ENCODE assay signal across 20 mouse cellular contexts in genomic region chr17:83101756-83102155, GRCm38 (mm10).
DNase-seq lines count a peak whose midpoint lies in the region; ATAC-seq lines count a peak whose summit lies in the region.
"Had no signal": no experiment of that assay in that cellular context is flagged by ENCODE, and none has a peak within 500 bp of the region (broad histone marks: within the 10 kb centered on the region; RNA-seq: fewer than 3 reads in every experiment).

No protein-coding gene starts in this region.

- no peaks in the 10 kb centered on the region for H3K9me3 ChIP-seq in heart, embryonic 10.5 days
- no peaks in the 10 kb centered on the region for H3K9me3 ChIP-seq in limb, embryonic 15.5 days
- H3K9me3 ChIP-seq: embryonic facial prominence, embryonic 12.5 days; forebrain, embryonic 15.5 days; hindbrain, embryonic 15.5 days had no signal

- no peaks in the 10 kb centered on the region for H3K36me3 ChIP-seq in heart, embryonic 10.5 days
- no peaks in the 10 kb centered on the region for H3K36me3 ChIP-seq in limb, embryonic 15.5 days
- H3K36me3 ChIP-seq: embryonic facial prominence, embryonic 12.5 days; forebrain, embryonic 15.5 days; G1E; hindbrain, embryonic 15.5 days had no signal

- no peak overlapping the region for H3K4me3 ChIP-seq in heart, embryonic 10.5 days
- H3K4me3 ChIP-seq in limb, embryonic 15.5 days, result no peak overlapping the region
- H3K4me3 ChIP-seq: embryonic facial prominence, embryonic 12.5 days; forebrain, embryonic 15.5 days; hindbrain, embryonic 15.5 days had no signal

- 88% methylated on average over 14 of the region's 14 CpGs for WGBS in heart, embryonic 10.5 days
- 60% methylated on average over 14 of the region's 14 CpGs for WGBS in limb, embryonic 15.5 days

- DNase-seq in gastrocnemius, adult 18-20 months (ENCODE audit: low spot score), result peak; percentile 50
- no peak for DNase-seq in gastrocnemius, postnatal 4 days (ENCODE audit: low spot score in 2 of 2)
- no peak for DNase-seq in heart, embryonic 10.5 days (ENCODE audit: low spot score)
- DNase-seq in heart, postnatal 25 days (ENCODE audit: low spot score), result no peak
- DNase-seq in gastrocnemius, postnatal 25 days, result peak; percentile 61
- DNase-seq in frontal cortex, postnatal 10 days (ENCODE audit: low spot score in 2 of 2), result no peak
- DNase-seq: adrenal gland, postnatal 10 days; B cell, adult 2 months; cerebellum, adult 11-12 months; cerebellum, adult 9-10 months; cerebellum, postnatal 25 days; heart, adult 18-20 months; heart, postnatal 36 days had no signal

- peak; percentile 59 for ATAC-seq in limb, embryonic 15.5 days (ENCODE audit: insufficient number of reproducible peaks, low FRiP score, low TSS enrichment, low read depth)
- ATAC-seq: CD4-positive, CD25-positive, alpha-beta regulatory T cell, adult 4 months; forebrain, embryonic 15.5 days had no signal

- peaks cover 26% of the 10 kb centered on the region for H3K4me1 ChIP-seq in heart, embryonic 10.5 days
- peaks cover 39% of the 10 kb centered on the region for H3K4me1 ChIP-seq in limb, embryonic 15.5 days
- H3K4me1 ChIP-seq: hindbrain, embryonic 15.5 days had no signal

- intact Hi-C loops in heart, postnatal 25 days (cut with DNase I), result no loop called here

- H3K4me2 ChIP-seq in limb, embryonic 15.5 days, result no peak overlapping the region
- H3K4me2 ChIP-seq: embryonic facial prominence, embryonic 12.5 days; forebrain, embryonic 15.5 days; heart, embryonic 11.5 days; hindbrain, embryonic 15.5 days had no signal

- H3K27me3 ChIP-seq in heart, embryonic 10.5 days (ENCODE audit: insufficient read depth, poor library complexity, severe bottlenecking), result peaks cover 14% of the 10 kb centered on the region; the same call in 1 of the 2 replicates
- H3K27me3 ChIP-seq in limb, embryonic 15.5 days, result peaks cover 21% of the 10 kb centered on the region; the same call in 1 of the 2 replicates
- H3K27me3 ChIP-seq: forebrain, embryonic 15.5 days; hindbrain, embryonic 15.5 days had no signal

- H3K27ac ChIP-seq in heart, embryonic 10.5 days, result 0 out of 2 replicates have a peak overlapping the region, but pooled peaks have one; percentile 33
- peak overlapping the region; percentile 38; the same call in 1 of the 2 replicates for H3K27ac ChIP-seq in limb, embryonic 15.5 days
- H3K27ac ChIP-seq: embryonic facial prominence, embryonic 12.5 days; forebrain, embryonic 15.5 days; hindbrain, embryonic 15.5 days had no signal

- H3K9ac ChIP-seq in limb, embryonic 15.5 days, result no peak overlapping the region
- H3K9ac ChIP-seq: embryonic facial prominence, embryonic 12.5 days; forebrain, embryonic 15.5 days; hindbrain, embryonic 15.5 days had no signal

Comparison
In these comparisons a context has a peak if more than half of its experiments do, and no peak if none do; other contexts are left out.
1. DNase-seq: peak in gastrocnemius, adult 18-20 months (single experiment) and gastrocnemius, postnatal 25 days (single experiment); none in gastrocnemius, postnatal 4 days (0 of 2), heart, embryonic 10.5 days (single experiment), heart, postnatal 25 days (single experiment) and frontal cortex, postnatal 10 days (0 of 2).